Mouse (Mus musculus) spleen, adult 2 months (tissue): Measurements from ENCODE around the gene Sik1. TPM values are rescaled to one million over a fixed set of nuclear protein-coding genes. Genes with fewer than 3 reads are reported as not detected.

Experiments
- DNase-seq, 2 experiments: peaks; one replicate each; pipeline versions ENCODE4 v3.0.0 to v3.0.0-alpha.2; 2012 to 2021; ENCODE audit warnings: low spot score in 2 of 2, low read depth in 1 of 2
- H3K27ac ChIP-seq: fragments of 200-500 bp; 2 replicates; pipeline ENCODE4 v1.5.1; 2012; ENCODE audit warnings: low read length, inconsistent platforms; ENCODE audit not compliant: insufficient read depth
- H3K27me3 ChIP-seq: fragments of 200-500 bp; 2 replicates; pipeline ENCODE4 v1.6.1; 2012; ENCODE audit warnings: mild to moderate bottlenecking, moderate library complexity, low read length, inconsistent platforms; ENCODE audit not compliant: control insufficient read depth, insufficient read depth
- H3K36me3 ChIP-seq: fragments of 200-500 bp; 2 replicates; pipeline ENCODE4 v1.6.1; 2012; ENCODE audit warnings: mild to moderate bottlenecking, low read length, inconsistent platforms; ENCODE audit not compliant: control insufficient read depth, insufficient read depth
- H3K4me1 ChIP-seq: fragments of 200-500 bp; 2 replicates; pipeline ENCODE4 v1.6.1; 2011; ENCODE audit warnings: inconsistent platforms; ENCODE audit not compliant: control insufficient read depth, insufficient read depth, insufficient read length
- H3K4me3 ChIP-seq: fragments of 200-500 bp; 2 replicates; pipeline ENCODE4 v1.5.1; 2011; ENCODE audit warnings: mild to moderate bottlenecking, inconsistent platforms; ENCODE audit not compliant: insufficient read depth, insufficient read length; ENCODE audit errors: extremely low read depth
- CTCF ChIP-seq: fragments of 200-500 bp; IDR thresholded peaks from 2 replicates; pipeline ENCODE4 v1.5.1; 2011; ENCODE audit warnings: mild to moderate bottlenecking, inconsistent platforms; ENCODE audit not compliant: insufficient read depth, insufficient read length, insufficient replicate concordance; ENCODE audit errors: extremely low read depth
- POLR2A ChIP-seq: fragments of 200-500 bp; IDR thresholded peaks from 2 replicates; pipeline ENCODE4 v1.6.1; 2011; ENCODE audit warnings: low read depth, low read length, inconsistent platforms
- WGBS: fragments of 180-500 bp; shearing (Covaris S2); methylation state at CpG from one replicate; pipeline ENCODE4 v1.1.7; 2018; 5-methylcytosine and 5-hydroxymethylcytosine counted together
- polyA plus RNA-seq: library from polyadenylated mRNA; depleted of rRNA; stranded (reverse); fragments of >200 nt; gene quantifications from 2 replicates; pipeline ENCODE4 v1.2.3, GENCODE M21; 2012

Gene Sik1
- polyA plus RNA-seq, 1 experiment, result 56.4 TPM

GRCm38 (mm10) chr17:31871968-31872825 is 16.6 kb upstream of the Sik1 start:
- no peak for TF ChIP-seq POLR2A
- TF ChIP-seq CTCF, result no peak
- WGBS, result 72% methylated on average over 14 of the region's 14 CpGs
- H3K4me1 ChIP-seq, result peaks cover 31% of the 10 kb centered on the region; the same call in 1 of the 2 replicates
- no peak overlapping the region for H3K27ac ChIP-seq
- H3K36me3 ChIP-seq, result no peaks in the 10 kb centered on the region
- H3K4me3 ChIP-seq, result no peak overlapping the region
- H3K27me3 ChIP-seq, result no peaks in the 10 kb centered on the region
- DNase-seq, result no peak

GRCm38 (mm10) chr17:31870931-31871421 is 15.4 kb upstream of the Sik1 start:
- TF ChIP-seq POLR2A (no peak), CTCF (no peak)
- H3K36me3 ChIP-seq, result no peaks in the 10 kb centered on the region
- no peak for DNase-seq
- no peak overlapping the region for H3K4me3 ChIP-seq
- H3K4me1 ChIP-seq, result peaks cover 22% of the 10 kb centered on the region; the same call in 1 of the 2 replicates
- WGBS, result 16% methylated on average over 13 of the region's 13 CpGs
- no peaks in the 10 kb centered on the region for H3K27me3 ChIP-seq
- no peak overlapping the region for H3K27ac ChIP-seq

- 68% methylated on average over 9 of the region's 9 CpGs for WGBS
- no peak for DNase-seq
- Histone ChIP-seq H3K27me3 (no peaks in the 10 kb centered on the region), H3K4me3 (no peak overlapping the region), H3K4me1 (peaks cover 17% of the 10 kb centered on the region; the same call in 1 of the 2 replicates), H3K36me3 (no peaks in the 10 kb centered on the region), H3K27ac (no peak overlapping the region)
- TF ChIP-seq CTCF (no peak), POLR2A (no peak)
Measured at GRCm38 (mm10) chr17:31870446-31870845, 14.8 kb upstream of the Sik1 start.

GRCm38 (mm10) chr17:31868076-31868475 is 12.5 kb upstream of the Sik1 start:
- no peak for DNase-seq
- no peaks in the 10 kb centered on the region for H3K27me3 ChIP-seq
- no peak overlapping the region for H3K27ac ChIP-seq
- no peak for TF ChIP-seq POLR2A
- no peak for TF ChIP-seq CTCF
- no peaks in the 10 kb centered on the region for H3K36me3 ChIP-seq
- H3K4me3 ChIP-seq, result no peak overlapping the region
- H3K4me1 ChIP-seq, result peaks cover 9% of the 10 kb centered on the region; the same call in 1 of the 2 replicates
- WGBS, result 86% methylated on average over 4 of the region's 4 CpGs

GRCm38 (mm10) chr17:31867061-31867460 is 11.5 kb upstream of the Sik1 start:
- TF ChIP-seq POLR2A (no peak), CTCF (no peak)
- no peak for DNase-seq
- WGBS, result 96% methylated on average over 7 of the region's 7 CpGs

GRCm38 (mm10) chr17:31865636-31866035 is 10.0 kb upstream of the Sik1 start:
- 93% methylated on average over 7 of the region's 7 CpGs for WGBS
- no peak for TF ChIP-seq POLR2A
- no peak for TF ChIP-seq CTCF
- no peak overlapping the region for H3K27ac ChIP-seq
- H3K36me3 ChIP-seq, result no peaks in the 10 kb centered on the region
- H3K27me3 ChIP-seq, result no peaks in the 10 kb centered on the region
- H3K4me1 ChIP-seq, result peaks cover 3% of the 10 kb centered on the region; the same call in 1 of the 2 replicates
- no peak overlapping the region for H3K4me3 ChIP-seq
- DNase-seq, result no peak

More at GRCm38 (mm10) chr17:31867061-31867460, 11.5 kb upstream of the Sik1 start:
- Histone ChIP-seq H3K4me1 (peaks cover 6% of the 10 kb centered on the region; the same call in 1 of the 2 replicates), H3K4me3 (no peak overlapping the region), H3K36me3 (no peaks in the 10 kb centered on the region), H3K27ac (no peak overlapping the region), H3K27me3 (no peaks in the 10 kb centered on the region)

GRCm38 (mm10) chr17:31864666-31865450 is 9.3 kb upstream of the Sik1 start:
- DNase-seq, result peak in 1 of 2 experiments; percentile 0
- TF ChIP-seq CTCF (no peak), POLR2A (no peak)

More at GRCm38 (mm10) chr17:31864666-31865450, 9.3 kb upstream of the Sik1 start:
- WGBS, result 45% methylated on average over 11 of the region's 11 CpGs
- Histone ChIP-seq H3K4me1 (no peaks in the 10 kb centered on the region), H3K27ac (no peak overlapping the region), H3K4me3 (no peak overlapping the region), H3K36me3 (no peaks in the 10 kb centered on the region), H3K27me3 (no peaks in the 10 kb centered on the region)
